Mouse (Mus musculus) lung, postnatal 0 days (tissue): ENCODE results near the gene Serpinb7.

Experiments
- CTCF ChIP-seq: IDR thresholded peaks from 2 replicates; pipeline ENCODE4 v1.5.1; 2016; ENCODE audit warnings: antibody characterized with exemption, mild to moderate bottlenecking
- EP300 ChIP-seq: IDR thresholded peaks from 2 replicates; pipeline ENCODE4 v1.6.1; 2016; ENCODE audit warnings: antibody characterized with exemption, mild to moderate bottlenecking, control low read depth

DNA sequence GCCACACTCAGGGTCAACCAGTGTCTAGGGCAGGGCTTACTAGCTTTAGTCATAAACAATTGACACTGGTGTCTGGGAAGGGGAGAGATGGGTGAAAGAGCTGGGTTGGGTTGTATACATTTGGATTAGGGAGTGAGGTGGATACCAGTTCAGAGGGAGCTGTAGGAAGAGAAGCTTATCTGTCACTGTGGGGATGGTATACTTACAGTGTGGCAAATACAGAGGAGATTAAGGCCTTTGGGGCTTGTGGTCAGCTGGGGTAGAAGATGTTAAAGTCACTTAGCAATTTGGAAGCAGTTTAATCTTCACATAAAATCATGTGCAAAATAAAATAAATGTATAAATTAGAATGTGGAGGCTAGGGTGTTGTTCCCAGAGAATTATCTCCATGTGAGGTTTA lies 21.1 kb upstream of the Serpinb7 start:
- no peak for TF ChIP-seq CTCF
- TF ChIP-seq EP300 = no peak
